Mouse (Mus musculus): ENCODE measurements around the gene Rai14. TPM values are rescaled to one million over a fixed set of nuclear protein-coding genes. Genes with fewer than 3 reads are reported as not detected.

Gene Rai14
- polyA plus RNA-seq, 1 experiment, result 1.3 TPM

DNA sequence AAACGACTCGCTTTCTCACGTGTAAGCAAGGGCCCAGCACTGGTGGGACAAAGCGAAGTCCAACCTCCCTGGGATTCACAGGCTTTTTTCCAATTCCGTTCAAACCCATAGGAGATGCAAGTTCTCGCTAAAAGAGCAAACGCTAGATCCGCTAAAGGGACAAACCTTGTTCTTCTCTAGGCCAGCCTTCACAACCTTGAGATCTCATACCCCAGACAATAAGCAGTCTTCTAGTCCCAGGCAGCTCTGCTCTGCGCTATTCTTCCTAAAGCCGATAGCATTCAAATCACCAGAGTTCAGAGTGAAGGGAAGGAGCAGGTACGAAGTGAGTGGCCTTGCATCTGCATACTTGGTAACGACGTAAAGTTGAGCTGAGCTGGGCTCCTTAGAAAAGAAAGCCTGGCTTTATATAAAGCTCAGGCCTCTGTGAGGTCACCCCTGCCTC is 1.2 kb downstream of the Rai14 start:
- no peak overlapping the region for H3K27ac ChIP-seq (ENCODE audit: control insufficient read depth, insufficient read depth, low read length)
- 85% methylated on average over 13 of the region's 13 CpGs for WGBS

DNA sequence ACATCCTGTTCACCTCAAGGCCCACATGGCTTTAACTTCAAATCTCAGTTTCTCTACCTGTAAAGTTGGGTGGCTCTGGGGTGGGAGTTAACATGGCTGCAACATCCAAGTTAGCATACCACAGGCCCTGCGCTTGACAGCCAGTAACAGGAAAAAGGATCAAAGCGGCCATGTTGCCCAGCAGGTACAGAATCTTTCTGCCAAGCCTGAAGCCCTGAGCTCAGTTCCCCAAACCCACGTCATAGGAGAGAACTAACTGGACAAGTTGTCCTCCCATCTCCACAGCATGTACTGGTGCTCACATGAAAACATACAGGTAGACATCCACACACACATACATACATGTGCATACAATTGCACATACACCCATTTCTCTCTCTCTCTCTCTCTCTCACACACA is 2.1 kb downstream of the Rai14 start:
- TF ChIP-seq CTCF (IDR thresholded peaks at IDR 0.05; ENCODE audit: borderline replicate concordance, control insufficient read depth, extremely low read depth, insufficient read depth, low read length, poor library complexity), result no peak
- TF ChIP-seq POLR2A (IDR thresholded peaks at IDR 0.05; ENCODE audit: control insufficient read depth, extremely low read depth, insufficient read depth, low read length, poor library complexity), result no peak
- Histone ChIP-seq H3K36me3 (ENCODE audit: control insufficient read depth, insufficient read depth, low read length) (no peaks in the 10 kb centered on the region), H3K27ac (ENCODE audit: control insufficient read depth, insufficient read depth, low read length) (no peak overlapping the region), H3K27me3 (ENCODE audit: control insufficient read depth, insufficient read depth, low read length) (peaks cover 14% of the 10 kb centered on the region; the same call in 1 of the 2 replicates), H3K4me1 (replicated peaks; ENCODE audit: control insufficient read depth, insufficient read depth, low read length) (0 out of 2 replicates have a peak, but pooled peaks cover 4% of the 10 kb centered on the region), H3K4me3 (ENCODE audit: control insufficient read depth, insufficient read depth, low read length) (no peak overlapping the region)
- no peak for DNase-seq
- WGBS, result 96% methylated on average over 3 of the region's 3 CpGs

More for the DNA sequence above, 1.2 kb downstream of the Rai14 start:
- no peaks in the 10 kb centered on the region for H3K36me3 ChIP-seq (ENCODE audit: control insufficient read depth, insufficient read depth, low read length)
- 0 out of 2 replicates have a peak, but pooled peaks cover 4% of the 10 kb centered on the region for H3K4me1 ChIP-seq (replicated peaks; ENCODE audit: control insufficient read depth, insufficient read depth, low read length)
- no peak for DNase-seq
- no peak overlapping the region for H3K4me3 ChIP-seq (ENCODE audit: control insufficient read depth, insufficient read depth, low read length)
- TF ChIP-seq POLR2A (IDR thresholded peaks at IDR 0.05; ENCODE audit: control insufficient read depth, extremely low read depth, insufficient read depth, low read length, poor library complexity) (no peak), CTCF (IDR thresholded peaks at IDR 0.05; ENCODE audit: borderline replicate concordance, control insufficient read depth, extremely low read depth, insufficient read depth, low read length, poor library complexity) (no peak)
- H3K27me3 ChIP-seq (ENCODE audit: control insufficient read depth, insufficient read depth, low read length), result peaks cover 14% of the 10 kb centered on the region; the same call in 1 of the 2 replicates

DNA sequence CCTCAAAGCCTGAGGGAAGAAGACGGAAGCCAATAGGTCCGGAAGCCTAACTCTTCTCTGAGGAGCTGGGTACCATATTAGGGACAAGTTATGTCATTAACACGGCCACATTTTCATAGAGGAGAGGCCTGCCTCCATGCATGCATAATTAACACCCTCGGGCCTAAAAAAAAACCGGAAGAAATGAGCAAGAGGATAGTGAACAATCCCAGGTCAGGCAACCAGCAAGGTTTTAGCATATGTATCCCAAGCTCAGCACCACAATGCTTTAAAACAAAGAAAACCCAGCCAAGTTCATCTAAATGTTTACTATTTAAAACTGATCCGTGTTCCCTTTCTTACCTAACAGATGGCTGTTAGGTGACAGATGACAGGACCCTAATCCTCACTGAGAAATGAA is 3.2 kb downstream of the Rai14 start:
- H3K4me1 ChIP-seq (replicated peaks; ENCODE audit: control insufficient read depth, insufficient read depth, low read length), result 0 out of 2 replicates have a peak, but pooled peaks cover 4% of the 10 kb centered on the region
- TF ChIP-seq CTCF (IDR thresholded peaks at IDR 0.05; ENCODE audit: borderline replicate concordance, control insufficient read depth, extremely low read depth, insufficient read depth, low read length, poor library complexity) (no peak), POLR2A (IDR thresholded peaks at IDR 0.05; ENCODE audit: control insufficient read depth, extremely low read depth, insufficient read depth, low read length, poor library complexity) (no peak)
- H3K36me3 ChIP-seq (ENCODE audit: control insufficient read depth, insufficient read depth, low read length), result no peaks in the 10 kb centered on the region
- peaks cover 14% of the 10 kb centered on the region; the same call in 1 of the 2 replicates for H3K27me3 ChIP-seq (ENCODE audit: control insufficient read depth, insufficient read depth, low read length)
- 94% methylated on average over 6 of the region's 6 CpGs for WGBS
- H3K4me3 ChIP-seq (ENCODE audit: control insufficient read depth, insufficient read depth, low read length), result no peak overlapping the region
- H3K27ac ChIP-seq (ENCODE audit: control insufficient read depth, insufficient read depth, low read length), result no peak overlapping the region
- no peak for DNase-seq

DNA sequence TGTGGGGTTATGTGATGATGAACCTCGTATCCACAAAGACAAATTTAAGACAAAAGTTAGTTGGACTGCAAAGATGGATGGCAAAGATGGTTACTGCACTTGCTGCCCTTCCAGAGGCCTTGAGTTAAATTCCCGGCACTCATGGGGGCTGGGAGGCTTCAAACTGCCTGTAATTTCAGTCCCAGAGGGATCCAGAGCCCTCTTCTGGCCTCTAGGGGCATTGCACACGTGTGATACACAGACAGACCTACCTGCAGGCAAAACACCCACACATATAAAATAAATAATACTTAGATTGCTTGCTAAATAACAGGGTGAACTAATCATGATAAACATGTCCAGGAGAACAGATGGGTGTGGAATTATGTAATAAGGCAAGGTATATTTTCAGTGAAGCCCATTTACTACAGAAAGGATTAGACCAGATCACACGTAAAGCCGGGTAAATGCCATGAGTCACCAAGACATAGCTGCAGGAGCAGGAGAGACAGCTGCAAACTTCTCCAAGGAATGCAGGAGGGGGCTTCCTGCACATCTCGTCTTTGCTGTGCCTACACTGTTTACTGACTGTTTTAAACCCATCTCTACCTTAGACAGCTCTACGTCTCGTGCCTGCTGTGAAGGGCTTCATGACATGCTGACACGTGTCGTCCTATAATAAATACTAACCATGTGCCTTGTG is 5.7 kb downstream of the Rai14 start:
- Histone ChIP-seq H3K27me3 (ENCODE audit: control insufficient read depth, insufficient read depth, low read length) (peaks cover under 1% of the 10 kb centered on the region; the same call in 1 of the 2 replicates), H3K4me3 (ENCODE audit: control insufficient read depth, insufficient read depth, low read length) (no peak overlapping the region), H3K36me3 (ENCODE audit: control insufficient read depth, insufficient read depth, low read length) (no peaks in the 10 kb centered on the region), H3K27ac (ENCODE audit: control insufficient read depth, insufficient read depth, low read length) (no peak overlapping the region), H3K4me1 (replicated peaks; ENCODE audit: control insufficient read depth, insufficient read depth, low read length) (no peaks in the 10 kb centered on the region)
- WGBS, result 90% methylated on average over 10 of the region's 10 CpGs
- TF ChIP-seq POLR2A (IDR thresholded peaks at IDR 0.05; ENCODE audit: control insufficient read depth, extremely low read depth, insufficient read depth, low read length, poor library complexity), result no peak
- no peak for TF ChIP-seq CTCF (IDR thresholded peaks at IDR 0.05; ENCODE audit: borderline replicate concordance, control insufficient read depth, extremely low read depth, insufficient read depth, low read length, poor library complexity)
- DNase-seq, result no peak

DNA sequence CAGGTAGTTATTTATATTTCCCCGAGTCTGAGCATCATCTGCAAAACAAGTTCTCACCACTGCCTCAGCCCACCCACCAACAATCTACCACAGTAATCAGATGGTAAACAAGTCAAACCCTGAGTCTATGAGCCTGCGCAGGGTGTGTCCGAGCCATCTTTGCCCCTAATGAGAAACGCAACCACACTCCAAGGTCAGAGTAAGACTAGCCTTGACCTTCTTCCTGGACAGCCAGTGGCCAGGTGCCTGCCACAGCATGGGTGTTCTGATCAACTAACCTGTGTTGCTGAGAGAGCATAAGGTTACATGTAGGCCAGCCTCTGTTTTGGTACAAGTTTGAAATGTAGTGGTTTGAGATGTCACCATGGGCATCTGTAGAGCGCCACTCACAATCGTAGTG is 7.3 kb downstream of the Rai14 start:
- no peak for DNase-seq
- 97% methylated on average over 6 of the region's 6 CpGs for WGBS
- no peaks in the 10 kb centered on the region for H3K36me3 ChIP-seq (ENCODE audit: control insufficient read depth, insufficient read depth, low read length)
- H3K27ac ChIP-seq (ENCODE audit: control insufficient read depth, insufficient read depth, low read length), result no peak overlapping the region
- no peaks in the 10 kb centered on the region for H3K4me1 ChIP-seq (replicated peaks; ENCODE audit: control insufficient read depth, insufficient read depth, low read length)
- TF ChIP-seq CTCF (IDR thresholded peaks at IDR 0.05; ENCODE audit: borderline replicate concordance, control insufficient read depth, extremely low read depth, insufficient read depth, low read length, poor library complexity) (no peak), POLR2A (IDR thresholded peaks at IDR 0.05; ENCODE audit: control insufficient read depth, extremely low read depth, insufficient read depth, low read length, poor library complexity) (no peak)
- H3K4me3 ChIP-seq (ENCODE audit: control insufficient read depth, insufficient read depth, low read length), result no peak overlapping the region
- H3K27me3 ChIP-seq (ENCODE audit: control insufficient read depth, insufficient read depth, low read length), result no peaks in the 10 kb centered on the region

DNA sequence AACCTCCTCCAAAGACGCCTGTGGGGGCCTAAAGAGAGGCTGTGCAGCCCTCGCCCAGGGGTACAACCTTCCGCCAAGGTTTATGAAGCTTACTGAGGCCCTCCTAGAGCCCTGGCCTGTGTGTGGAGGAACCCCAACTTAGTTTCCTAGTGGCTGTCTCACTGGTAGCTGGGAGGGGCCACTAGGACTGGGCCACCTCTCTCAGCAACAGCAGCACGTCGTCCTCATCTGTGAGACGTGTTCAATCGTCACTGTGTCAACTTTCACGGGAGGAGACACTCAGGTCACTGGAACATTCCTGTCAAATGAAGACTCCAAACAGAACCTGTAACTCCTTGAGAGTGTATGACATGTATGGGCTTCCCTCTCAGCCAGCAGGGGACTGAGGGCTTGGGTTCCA is 8.0 kb downstream of the Rai14 start:
- no peaks in the 10 kb centered on the region for H3K27me3 ChIP-seq (ENCODE audit: control insufficient read depth, insufficient read depth, low read length)
- TF ChIP-seq CTCF (IDR thresholded peaks at IDR 0.05; ENCODE audit: borderline replicate concordance, control insufficient read depth, extremely low read depth, insufficient read depth, low read length, poor library complexity) (no peak), POLR2A (IDR thresholded peaks at IDR 0.05; ENCODE audit: control insufficient read depth, extremely low read depth, insufficient read depth, low read length, poor library complexity) (no peak)
- WGBS, result 91% methylated on average over 8 of the region's 8 CpGs
- no peaks in the 10 kb centered on the region for H3K36me3 ChIP-seq (ENCODE audit: control insufficient read depth, insufficient read depth, low read length)
- H3K27ac ChIP-seq (ENCODE audit: control insufficient read depth, insufficient read depth, low read length), result no peak overlapping the region
- no peaks in the 10 kb centered on the region for H3K4me1 ChIP-seq (replicated peaks; ENCODE audit: control insufficient read depth, insufficient read depth, low read length)
- no peak for DNase-seq
- no peak overlapping the region for H3K4me3 ChIP-seq (ENCODE audit: control insufficient read depth, insufficient read depth, low read length)

All from thymus, adult 2 months (tissue).